Mouse (Mus musculus): ENCODE results near the gene 4930535I16Rik.
"Not testable (repeated sequence)": the region's sequence is repeated elsewhere in the genome, so short reads cannot be mapped to it uniquely, and the experiment has no call there.

Gene 4930535I16Rik

GRCm38 (mm10) chr4:123917548-123918140 is at the start of gene 4930535I16Rik:
TSS of gene 4930535I16Rik (minus strand) at chr4:123918022.
- DNase-seq = peak; percentile 57

- DNase-seq = no peak
Measured at GRCm38 (mm10) chr4:123962721-123963120, 44.9 kb upstream of the 4930535I16Rik start.

- DNase-seq = no peak
Measured at GRCm38 (mm10) chr4:123960955-123961354, 43.1 kb upstream of the 4930535I16Rik start.

DNA sequence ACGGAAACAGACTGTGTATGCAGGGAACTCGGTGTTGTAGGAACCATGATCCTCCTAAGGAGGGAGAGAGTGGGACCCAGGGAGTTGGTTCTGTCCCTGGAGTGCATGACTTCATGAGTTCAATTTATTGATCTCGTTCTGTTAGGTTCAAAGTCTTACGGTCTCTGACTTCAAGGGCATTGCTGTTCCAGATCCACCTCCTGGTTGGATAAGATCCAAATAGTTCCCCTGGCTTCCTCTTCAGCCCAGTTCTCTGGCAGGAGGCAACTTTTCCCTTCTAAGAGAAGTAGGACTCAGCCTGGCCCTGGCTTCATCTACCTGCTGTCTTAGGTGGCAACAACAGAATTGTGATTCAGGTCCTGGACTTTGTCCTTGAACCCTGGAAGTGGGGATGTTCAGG is 40.1 kb upstream of the 4930535I16Rik start:
- DNase-seq = no peak

DNA sequence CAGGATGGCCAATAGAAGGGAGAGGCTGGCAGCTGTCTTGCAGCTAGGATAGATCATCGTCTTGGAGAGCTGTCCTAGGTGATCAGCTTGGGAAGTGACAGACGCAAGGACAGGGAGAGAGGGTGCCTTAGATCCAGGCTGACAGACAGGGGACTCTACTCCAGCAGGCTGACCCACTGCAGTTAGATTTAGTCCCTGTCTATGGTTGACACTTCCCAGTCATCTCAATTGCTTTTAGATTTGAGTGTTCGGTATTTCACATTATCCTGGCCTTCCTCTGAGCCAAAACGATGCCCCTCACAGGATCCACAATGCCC is 39.6 kb upstream of the 4930535I16Rik start:
- DNase-seq = no peak

DNA sequence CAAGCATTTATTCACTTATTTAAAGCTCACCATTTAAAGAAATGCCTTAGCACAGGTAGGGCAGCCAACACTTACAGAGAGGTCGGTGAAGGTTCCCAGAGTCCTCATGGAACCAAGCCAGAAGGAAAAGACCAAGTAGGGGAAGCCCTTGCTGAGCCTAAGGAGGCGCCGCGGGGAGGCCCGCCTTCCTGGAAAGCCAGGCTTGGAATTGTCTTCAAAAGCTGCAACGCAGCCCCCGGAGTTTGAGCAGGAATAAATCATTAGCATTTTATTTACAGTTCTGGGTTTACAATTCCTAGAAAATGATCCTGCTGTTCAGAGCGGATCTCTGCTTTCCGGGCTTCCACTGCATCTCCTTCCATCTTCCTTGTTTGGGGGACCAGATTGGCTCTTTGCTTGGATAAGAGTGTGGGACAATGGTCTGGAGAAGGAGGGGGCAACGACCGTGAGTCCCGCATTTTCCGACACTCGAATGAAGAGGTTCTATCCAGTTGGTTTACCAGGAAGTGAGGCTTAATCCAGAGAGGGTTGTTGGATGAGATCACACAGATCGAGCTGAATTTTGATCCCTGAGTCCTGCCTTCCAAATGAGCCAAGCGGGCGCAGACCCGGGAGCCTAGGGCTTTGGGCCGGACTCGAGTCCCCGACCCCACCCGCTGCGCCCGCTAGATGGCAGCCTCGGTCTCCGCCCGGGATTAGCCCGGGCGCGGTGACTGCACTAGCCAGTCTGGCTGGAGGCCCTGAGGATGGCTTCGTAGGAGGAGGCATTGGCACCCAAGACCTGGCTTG is 39.1 kb upstream of the 4930535I16Rik start:
- DNase-seq = peak; percentile 92

DNA sequence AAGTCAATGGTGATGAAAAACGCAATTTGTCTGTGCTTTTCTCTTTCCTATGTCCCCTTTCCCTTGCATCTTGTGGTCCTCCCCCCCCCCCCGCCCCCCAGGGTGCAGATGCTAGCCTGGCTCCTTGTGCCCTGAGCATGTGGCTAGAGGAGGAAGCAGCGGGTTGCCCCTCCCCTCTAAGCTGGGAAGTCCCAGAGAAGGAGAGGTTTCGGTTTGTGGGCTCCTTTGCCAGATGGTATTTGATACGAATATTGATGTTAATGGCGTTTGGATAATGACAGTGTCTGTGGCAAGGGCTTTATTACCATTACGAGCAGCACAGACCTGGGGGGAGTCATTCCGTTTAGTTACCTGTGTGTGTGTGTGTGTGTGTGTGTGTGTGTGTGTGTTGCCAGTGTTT is 34.2 kb upstream of the 4930535I16Rik start:
- DNase-seq = no peak

- DNase-seq = no peak
Measured at GRCm38 (mm10) chr4:123949649-123950048, 31.8 kb upstream of the 4930535I16Rik start.

- DNase-seq = no peak
Measured at GRCm38 (mm10) chr4:123948901-123949300, 31.1 kb upstream of the 4930535I16Rik start.

DNA sequence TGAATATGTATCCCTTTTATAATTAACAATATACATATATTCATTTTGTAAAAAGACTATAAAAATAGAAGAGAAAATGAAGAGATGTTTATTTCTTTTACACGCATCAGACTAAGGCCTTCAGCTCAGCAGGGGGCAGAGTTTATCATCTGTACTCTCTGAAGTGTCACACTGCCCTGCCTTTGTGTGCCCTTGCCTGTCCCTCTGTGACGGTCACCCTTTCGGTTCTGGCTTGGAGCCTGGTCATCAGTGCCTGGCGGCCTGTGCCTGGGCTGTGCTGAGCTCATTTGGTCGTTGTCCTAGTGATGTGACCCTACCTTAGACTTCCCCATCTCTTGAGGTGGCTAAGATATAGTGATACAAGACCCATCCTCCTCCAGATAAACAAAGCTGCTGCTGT is 29.3 kb upstream of the 4930535I16Rik start:
- no peak for DNase-seq

GRCm38 (mm10) chr4:123946701-123947100 is 28.9 kb upstream of the 4930535I16Rik start:
- DNase-seq = no peak

DNA sequence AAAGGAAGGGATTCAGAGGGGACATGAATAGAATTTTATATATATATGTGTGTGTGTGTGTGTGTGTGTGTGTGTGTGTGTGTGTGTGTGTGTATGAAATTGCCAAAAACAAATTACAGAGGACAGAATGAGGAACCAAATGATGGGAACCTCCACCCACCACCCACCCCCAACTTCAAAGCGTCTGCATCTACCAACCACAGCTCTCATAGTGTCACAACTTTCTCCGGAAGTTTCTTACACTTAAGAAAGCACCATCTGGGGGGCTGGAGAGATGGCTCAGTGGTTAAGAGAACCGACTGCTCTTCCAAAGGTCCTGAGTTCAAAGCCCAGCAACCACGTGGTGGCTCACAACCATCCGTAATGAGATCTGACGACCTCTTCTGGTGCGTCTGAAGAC is 23.1 kb upstream of the 4930535I16Rik start:
- DNase-seq = not testable (repeated sequence)

- peak; percentile 86 for DNase-seq
Measured at GRCm38 (mm10) chr4:123939838-123940237, 22.0 kb upstream of the 4930535I16Rik start.

DNA sequence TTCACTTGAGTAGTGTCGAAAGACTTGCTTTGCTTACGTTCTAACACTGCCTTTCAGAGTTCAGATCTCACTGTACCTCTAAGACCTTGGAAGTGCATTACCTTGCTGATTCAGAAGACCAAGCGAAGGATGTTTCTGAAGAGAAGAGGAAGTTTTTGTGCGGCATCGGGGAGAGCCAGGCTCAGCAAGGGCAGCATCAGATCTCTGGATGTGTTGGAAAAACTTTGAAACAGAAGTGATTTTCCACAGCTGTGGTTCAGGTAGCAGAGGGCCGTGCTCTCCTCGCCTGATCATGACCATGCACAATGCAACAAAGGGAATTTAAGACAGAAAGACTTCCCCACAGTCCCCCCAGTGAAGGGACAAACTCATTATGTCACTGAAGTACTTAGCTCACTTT is 18.2 kb upstream of the 4930535I16Rik start:
- DNase-seq = no peak

DNA sequence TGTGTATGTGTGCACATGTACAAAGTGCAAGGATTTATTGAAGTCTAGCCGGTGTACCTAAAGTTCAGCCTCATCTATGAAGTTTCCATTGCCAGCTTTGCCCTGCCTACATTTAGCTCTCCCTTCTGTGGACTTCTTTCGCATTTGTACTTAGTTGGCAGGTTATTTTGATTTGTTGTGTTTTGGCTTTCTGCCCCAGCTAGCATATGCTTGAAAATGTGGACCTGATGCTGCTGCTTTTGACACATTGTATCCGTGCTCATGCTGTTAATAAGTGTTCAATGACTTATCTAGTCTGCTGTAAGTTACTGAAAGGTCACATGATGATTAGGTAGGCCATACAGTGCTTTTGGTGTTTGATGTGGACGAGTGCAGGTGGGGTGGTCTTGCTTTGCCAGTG is 16.5 kb upstream of the 4930535I16Rik start:
- DNase-seq = no peak

- DNase-seq = no peak
Measured at GRCm38 (mm10) chr4:123929994-123930393, 12.2 kb upstream of the 4930535I16Rik start.

DNA sequence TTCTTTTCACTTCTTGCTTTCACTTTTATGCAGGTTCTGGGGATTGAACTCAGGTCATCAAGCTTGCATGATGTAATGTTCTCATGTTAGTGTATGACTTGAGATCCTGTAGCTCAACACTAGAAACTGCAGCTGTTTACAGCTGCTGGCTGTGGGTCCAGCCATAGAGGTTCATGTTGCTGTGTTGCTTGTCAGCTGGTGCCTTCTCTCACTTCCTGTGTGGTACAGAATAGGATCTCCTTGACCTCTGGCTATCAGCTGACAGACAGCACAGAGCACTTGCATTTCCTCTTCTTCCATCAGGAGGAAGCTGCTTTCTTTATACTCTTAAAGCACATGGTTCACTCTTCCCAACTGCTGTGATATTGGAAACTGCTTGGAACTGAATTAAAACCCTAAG is 10.1 kb upstream of the 4930535I16Rik start:
- no peak for DNase-seq

- no peak for DNase-seq
Measured at GRCm38 (mm10) chr4:123921055-123921565, 3.3 kb upstream of the 4930535I16Rik start.

GRCm38 (mm10) chr4:123918851-123919250 is 1.0 kb upstream of the 4930535I16Rik start:
- no peak for DNase-seq

- peak; percentile 98 for DNase-seq
Measured at GRCm38 (mm10) chr4:123916748-123917547, 874 bp downstream of the 4930535I16Rik start, which contains the start of gene Rragc. TSS of gene Rragc (plus strand) at chr4:123917446.

GRCm38 (mm10) chr4:123912431-123912830 is 5.4 kb downstream of the 4930535I16Rik start:
- no peak for DNase-seq

- no peak for DNase-seq
Measured at GRCm38 (mm10) chr4:123911503-123911902, 6.3 kb downstream of the 4930535I16Rik start.

DNA sequence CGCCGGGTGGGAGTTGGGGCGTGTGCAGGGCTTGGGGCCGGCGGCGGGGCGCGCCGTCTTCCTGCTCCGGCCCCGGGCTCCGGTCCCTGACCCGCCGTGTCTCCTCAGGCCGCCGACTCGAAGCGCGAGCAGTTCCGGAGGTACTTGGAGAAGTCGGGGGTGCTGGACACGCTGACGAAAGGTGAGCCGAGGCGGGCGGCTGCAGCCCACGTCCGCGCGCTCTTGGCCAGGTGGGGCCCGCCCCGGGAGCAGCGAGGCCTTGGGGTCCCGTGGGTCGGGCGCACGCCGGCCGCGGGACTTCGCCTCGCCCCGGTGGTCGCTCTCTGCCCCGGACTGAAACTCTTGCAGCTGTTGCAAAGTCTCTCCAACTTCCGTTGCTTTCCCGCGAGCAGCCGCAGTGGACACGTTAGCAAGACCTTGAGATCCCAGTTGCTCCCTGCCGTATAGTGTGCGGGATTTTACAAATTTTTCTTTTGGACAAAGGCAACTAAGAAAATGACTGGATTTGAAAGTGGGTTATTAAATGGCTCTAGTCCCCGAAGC is 12.6 kb downstream of the 4930535I16Rik start:
- peak; percentile 60 for DNase-seq

Measured in embryo, embryonic 11 days (tissue).